Mouse (Mus musculus) ES-Bruce4 (cell line): Measurements from ENCODE around the gene Tshz3.

Experiments
- CTCF ChIP-seq: IDR thresholded peaks from one replicate; pipeline ENCODE4 v1.8.1; 2011; ENCODE audit warnings: low read depth, low read length
- EP300 ChIP-seq: IDR thresholded peaks from 2 replicates; pipeline ENCODE4 v1.6.1; 2011; ENCODE audit warnings: low read depth, low read length; ENCODE audit not compliant: insufficient read depth
- POLR2A ChIP-seq: IDR thresholded peaks from one replicate; pipeline ENCODE4 v1.8.1; 2011; ENCODE audit warnings: low read length; ENCODE audit not compliant: insufficient read depth

- TF ChIP-seq CTCF (no peak), POLR2A (no peak), EP300 (no peak)
Observed at GRCm38 (mm10) chr7:36796392-36797187, 98.7 kb downstream of the Tshz3 start.
